Mouse (Mus musculus) forebrain, embryonic 16.5 days (tissue): ENCODE data around the gene Phlda2. TPM values are rescaled to one million over a fixed set of nuclear protein-coding genes. Genes with fewer than 3 reads are reported as not detected.

Experiments
- ATAC-seq: fragments of 200-750 bp; cut with Nextera tagmentation; 2 replicates; pipeline ENCODE4 v1.8.0; 2017; ENCODE audit warnings: mild to moderate bottlenecking, moderate library complexity
- H3K27ac ChIP-seq: fragments of 300-500 bp; sonication (generic); 2 replicates; pipeline ENCODE4 v1.5.1; 2014; ENCODE audit warnings: low read length, control low read depth
- H3K27me3 ChIP-seq: fragments of 300-500 bp; sonication (generic); replicated peaks from 2 replicates; pipeline ENCODE4 v1.6.1; 2014; ENCODE audit warnings: low read length; ENCODE audit not compliant: control insufficient read depth, insufficient read depth
- H3K36me3 ChIP-seq: fragments of 300-500 bp; sonication (generic); 2 replicates; pipeline ENCODE4 v1.6.1; 2014; ENCODE audit not compliant: control insufficient read depth, insufficient read depth
- H3K4me1 ChIP-seq: fragments of 300-500 bp; sonication (generic); replicated peaks from 2 replicates; pipeline ENCODE4 v1.6.1; 2014; ENCODE audit warnings: low read length; ENCODE audit not compliant: control insufficient read depth, insufficient read depth
- H3K4me2 ChIP-seq: fragments of 300-500 bp; sonication (generic); 2 replicates; pipeline ENCODE4 v1.6.1; 2014; ENCODE audit warnings: mild to moderate bottlenecking, low read length, control low read depth
- H3K4me3 ChIP-seq: fragments of 300-500 bp; sonication (generic); replicated peaks from 2 replicates; pipeline ENCODE4 v1.5.1; 2014; ENCODE audit warnings: mild to moderate bottlenecking, low read length, control low read depth
- H3K9ac ChIP-seq: fragments of 300-500 bp; sonication (generic); replicated peaks from 2 replicates; pipeline ENCODE4 v1.6.1; 2014; ENCODE audit warnings: low read depth, low read length, control low read depth
- H3K9me3 ChIP-seq: fragments of 300-500 bp; sonication (generic); 2 replicates; pipeline ENCODE4 v1.6.1; 2016; ENCODE audit warnings: low read length; ENCODE audit not compliant: control insufficient read depth
- WGBS: fragments of 180-500 bp; shearing (Covaris S2); extraction: QIAGEN DNeasy Blood & Tissue Kit; methylation state at CpG from one replicate; pipeline ENCODE4 v1.1.7; 2014; 5-methylcytosine and 5-hydroxymethylcytosine counted together
- polyA plus RNA-seq: library from polyadenylated mRNA; unstranded; fragments of >200 nt; fragmentation: Nextera tagmentation; extraction: Ambion mirVana; gene quantifications from 2 replicates; pipeline ENCODE4 v1.2.1, GENCODE M21; 2015

Gene Phlda2
- polyA plus RNA-seq, 1 experiment from 2014 or later = not detected

GRCm38 (mm10) chr7:143489735-143490134, 13.2 kb downstream of the Phlda2 start:
- no peaks in the 10 kb centered on the region for H3K9me3 ChIP-seq
- H3K27me3 ChIP-seq = no peaks in the 10 kb centered on the region
- no peaks in the 10 kb centered on the region for H3K4me1 ChIP-seq
- no peaks in the 10 kb centered on the region for H3K36me3 ChIP-seq
- no peak overlapping the region for H3K4me3 ChIP-seq
- H3K9ac ChIP-seq = no peak overlapping the region
- 81% methylated on average over 6 of the region's 6 CpGs for WGBS
- ATAC-seq = no peak
- no peak overlapping the region for H3K4me2 ChIP-seq
- no peak overlapping the region for H3K27ac ChIP-seq

DNA sequence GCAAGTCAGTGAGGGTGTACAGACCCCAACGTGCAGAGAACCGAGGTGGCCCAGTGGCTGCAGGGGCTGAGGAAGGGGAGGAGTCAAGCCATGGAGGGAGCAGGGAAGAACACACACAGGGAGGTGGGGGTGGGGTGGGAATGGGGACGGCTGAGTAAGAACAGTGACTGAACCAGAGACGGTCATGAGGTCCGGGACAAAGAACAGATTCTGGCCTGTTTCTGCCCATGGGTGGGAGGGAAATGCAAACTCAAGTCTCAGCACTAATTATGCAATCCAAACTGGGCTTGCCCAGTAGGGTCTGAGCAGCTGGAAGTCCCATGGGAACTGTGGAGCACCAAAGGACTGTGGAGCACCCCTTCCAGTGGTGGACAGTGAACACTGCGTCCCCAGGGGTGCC, 20.4 kb downstream of the Phlda2 start:
- Histone ChIP-seq H3K4me2 (no peak overlapping the region), H3K9ac (no peak overlapping the region), H3K4me3 (no peak overlapping the region), H3K27ac (no peak overlapping the region), H3K4me1 (no peaks in the 10 kb centered on the region), H3K9me3 (no peaks in the 10 kb centered on the region), H3K36me3 (no peaks in the 10 kb centered on the region), H3K27me3 (no peaks in the 10 kb centered on the region)
- no peak for ATAC-seq
- 12% methylated on average over 6 of the region's 6 CpGs for WGBS

DNA sequence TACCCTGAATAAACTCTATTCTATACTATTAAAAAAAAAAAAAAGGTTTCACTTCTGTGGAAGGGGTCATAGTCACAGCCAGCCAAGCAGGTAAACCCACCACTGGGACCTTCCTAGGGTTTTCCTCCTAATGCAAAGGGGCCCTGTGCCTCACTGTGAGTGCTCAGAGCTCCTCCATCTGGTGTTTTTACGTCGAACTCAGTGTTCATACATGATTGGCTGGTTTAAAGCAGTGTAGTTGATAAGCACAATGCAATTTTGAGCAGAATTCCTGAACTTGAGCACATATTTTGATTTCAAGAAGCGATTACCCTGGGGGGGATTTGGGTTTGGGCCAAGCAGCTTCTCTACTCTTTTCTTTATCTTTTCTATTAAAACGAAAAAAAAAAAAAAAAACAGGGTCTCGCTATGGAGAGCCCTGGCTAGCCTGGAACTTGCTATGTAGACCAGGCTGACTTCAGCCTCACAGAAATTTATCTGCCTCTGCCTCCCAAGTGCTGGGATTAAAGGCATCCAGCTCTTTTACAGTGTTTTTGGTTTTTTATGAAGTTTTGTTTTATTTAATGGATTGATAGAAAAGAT, 21.1 kb downstream of the Phlda2 start:
- Histone ChIP-seq H3K9ac (no peak overlapping the region), H3K27ac (no peak overlapping the region), H3K27me3 (no peaks in the 10 kb centered on the region), H3K36me3 (no peaks in the 10 kb centered on the region), H3K4me1 (no peaks in the 10 kb centered on the region), H3K4me3 (no peak overlapping the region), H3K9me3 (no peaks in the 10 kb centered on the region), H3K4me2 (no peak overlapping the region)
- no peak for ATAC-seq
- 49% methylated on average over 5 of the region's 5 CpGs for WGBS

DNA sequence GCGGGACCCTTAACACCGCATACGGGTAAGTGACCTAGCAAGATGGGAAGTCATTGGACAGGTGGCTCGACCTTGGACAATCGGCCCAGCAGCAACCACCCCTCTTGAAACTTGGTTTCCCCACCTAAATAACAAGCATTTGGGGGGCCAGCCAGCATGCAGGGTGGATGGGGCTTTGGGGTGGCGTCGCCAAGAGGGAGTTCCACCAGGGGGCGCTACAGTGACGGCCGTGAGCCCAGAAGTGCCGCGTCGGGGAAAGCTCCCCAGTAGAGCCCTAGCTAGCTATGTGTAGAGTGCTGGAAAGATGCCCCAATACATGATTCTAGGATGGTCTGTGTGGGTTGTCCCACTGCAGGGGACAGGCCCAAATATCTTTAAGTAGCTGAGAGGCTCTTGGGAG, 22.5 kb downstream of the Phlda2 start:
- WGBS = 32% methylated on average over 13 of the region's 13 CpGs
- Histone ChIP-seq H3K9ac (no peak overlapping the region), H3K4me3 (no peak overlapping the region), H3K9me3 (no peaks in the 10 kb centered on the region), H3K4me2 (no peak overlapping the region), H3K4me1 (no peaks in the 10 kb centered on the region), H3K36me3 (no peaks in the 10 kb centered on the region), H3K27ac (no peak overlapping the region), H3K27me3 (no peaks in the 10 kb centered on the region)
- ATAC-seq = no peak

GRCm38 (mm10) chr7:143477800-143478199, 25.1 kb downstream of the Phlda2 start:
- 83% methylated on average over 5 of the region's 5 CpGs for WGBS
- H3K27ac ChIP-seq = no peak overlapping the region
- ATAC-seq = no peak
- H3K27me3 ChIP-seq = no peaks in the 10 kb centered on the region
- no peaks in the 10 kb centered on the region for H3K4me1 ChIP-seq
- H3K9ac ChIP-seq = no peak overlapping the region
- no peak overlapping the region for H3K4me2 ChIP-seq
- no peak overlapping the region for H3K4me3 ChIP-seq
- H3K9me3 ChIP-seq = no peaks in the 10 kb centered on the region
- H3K36me3 ChIP-seq = no peaks in the 10 kb centered on the region

DNA sequence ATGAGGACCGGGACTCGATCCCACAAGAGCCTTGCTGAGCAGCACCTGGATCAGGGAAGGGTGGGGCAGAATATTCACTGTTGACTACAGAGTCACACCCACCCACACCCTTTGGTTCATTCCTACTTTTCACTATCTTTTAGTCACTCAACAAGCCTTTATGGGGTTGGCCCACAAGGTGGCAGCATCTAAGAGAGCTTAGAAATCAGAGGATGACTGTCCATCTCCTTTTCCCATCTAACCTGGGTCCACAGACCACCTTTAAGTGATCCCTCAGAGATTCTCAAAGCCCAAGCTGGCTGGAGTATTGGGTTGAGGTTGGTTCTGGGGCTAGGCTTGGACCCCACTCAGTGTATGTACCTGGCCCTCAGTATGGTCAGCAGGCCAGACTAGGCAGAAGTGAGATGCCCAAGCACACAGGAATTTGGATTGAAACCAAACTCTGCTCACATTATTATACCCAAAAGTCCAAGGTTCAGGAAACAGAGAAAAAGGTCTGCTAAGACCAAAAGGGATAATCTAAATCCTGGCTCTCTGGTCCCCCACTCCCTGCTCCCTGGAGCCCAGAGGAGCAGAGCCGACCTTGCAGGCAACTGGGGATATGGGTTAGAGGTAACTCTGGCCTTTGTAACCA, 26.1 kb downstream of the Phlda2 start:
- Histone ChIP-seq H3K27ac (no peak overlapping the region), H3K4me2 (no peak overlapping the region), H3K4me1 (no peaks in the 10 kb centered on the region), H3K9me3 (no peaks in the 10 kb centered on the region), H3K9ac (no peak overlapping the region), H3K36me3 (no peaks in the 10 kb centered on the region), H3K4me3 (no peak overlapping the region), H3K27me3 (no peaks in the 10 kb centered on the region)
- WGBS = 83% methylated on average over 3 of the region's 3 CpGs
- ATAC-seq = no peak

DNA sequence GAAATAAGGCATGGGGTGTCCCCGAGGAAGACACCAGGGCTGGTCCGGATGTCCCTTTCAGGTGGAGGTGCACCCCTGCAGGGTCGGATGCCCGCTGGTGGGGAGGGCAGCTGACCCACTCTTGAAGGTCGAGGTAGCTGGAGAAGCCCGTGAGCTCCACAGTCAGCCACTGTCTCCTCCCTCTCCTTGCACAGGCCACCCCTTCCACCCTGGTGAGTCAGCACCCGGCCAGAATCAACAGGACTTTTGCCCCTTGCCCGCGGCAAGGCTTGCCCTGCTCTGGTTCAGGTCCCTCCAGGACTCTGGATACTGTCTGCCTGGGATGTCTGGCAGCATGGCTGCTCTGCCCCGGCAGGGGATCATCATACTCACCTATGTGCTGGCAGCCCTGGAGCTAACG, 27.1 kb downstream of the Phlda2 start:
- Histone ChIP-seq H3K4me2 (no peak overlapping the region), H3K9ac (no peak overlapping the region), H3K4me3 (no peak overlapping the region), H3K27me3 (no peaks in the 10 kb centered on the region), H3K4me1 (no peaks in the 10 kb centered on the region), H3K27ac (no peak overlapping the region), H3K9me3 (no peaks in the 10 kb centered on the region), H3K36me3 (no peaks in the 10 kb centered on the region)
- no peak for ATAC-seq
- WGBS = 80% methylated on average over 11 of the region's 11 CpGs

DNA sequence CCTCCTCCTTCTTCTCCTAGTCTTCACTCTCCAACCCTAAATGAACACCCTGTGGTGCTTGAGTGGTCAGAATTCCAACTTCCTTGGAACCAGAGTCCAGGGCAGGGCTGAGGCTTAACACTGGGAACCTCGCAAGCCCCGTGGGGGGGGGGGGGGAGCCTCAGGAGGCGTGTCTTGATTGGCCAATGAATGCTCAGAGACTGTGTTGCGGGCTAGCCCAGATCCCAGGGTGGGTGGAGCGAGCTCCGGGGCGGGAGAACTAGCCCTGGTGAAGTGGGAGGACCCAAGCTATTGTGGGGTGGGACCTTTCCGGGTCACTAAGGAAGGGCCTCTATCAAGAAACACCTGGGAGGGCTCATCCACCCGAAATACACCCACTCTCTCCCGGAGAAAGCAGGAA, 28.1 kb downstream of the Phlda2 start:
- H3K9me3 ChIP-seq = no peaks in the 10 kb centered on the region
- ATAC-seq = no peak
- H3K9ac ChIP-seq = no peak overlapping the region
- H3K27ac ChIP-seq = no peak overlapping the region
- H3K27me3 ChIP-seq = no peaks in the 10 kb centered on the region
- H3K4me1 ChIP-seq = no peaks in the 10 kb centered on the region
- no peak overlapping the region for H3K4me2 ChIP-seq
- H3K36me3 ChIP-seq = no peaks in the 10 kb centered on the region
- H3K4me3 ChIP-seq = no peak overlapping the region
- WGBS = 29% methylated on average over 10 of the region's 10 CpGs

DNA sequence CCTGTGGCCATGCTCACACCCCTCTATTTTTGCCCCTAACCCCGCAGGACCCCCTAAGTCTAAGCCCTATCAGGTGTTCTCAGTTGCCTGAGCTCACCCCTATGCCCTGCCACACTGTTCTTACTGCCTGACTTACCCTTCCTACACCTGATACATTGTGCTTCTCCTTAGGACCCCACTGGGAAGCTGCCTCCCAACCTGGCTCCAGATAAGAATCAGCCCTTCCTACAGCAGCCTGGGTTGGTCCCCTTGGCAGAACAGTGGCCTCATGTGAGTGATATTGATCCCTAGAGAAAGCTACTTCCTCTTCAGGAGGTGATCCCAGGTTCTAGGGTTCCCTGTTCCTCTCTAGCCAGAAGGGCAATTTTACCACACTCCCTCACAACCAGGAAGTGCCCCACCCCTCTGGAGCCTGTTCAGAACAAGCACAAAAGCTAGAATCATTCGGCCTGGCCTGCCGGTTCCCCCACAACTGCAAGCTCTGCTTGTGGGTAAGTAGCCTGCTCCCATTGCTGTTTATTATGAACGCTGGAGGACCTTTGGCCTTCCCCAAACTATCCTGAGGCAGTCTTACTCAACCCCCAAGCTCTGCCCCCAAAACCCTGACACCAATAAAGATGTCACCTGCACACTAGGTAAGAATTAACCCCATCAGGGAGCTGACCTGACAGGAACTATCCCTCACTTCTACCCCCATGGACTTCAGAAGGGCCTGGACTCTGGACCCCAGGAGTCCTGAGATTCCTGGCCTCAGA, 29.4 kb downstream of the Phlda2 start, which contains the start of gene Slc22a18:
Gene Slc22a18, plus strand, starts transcription at position 390 of the 755 bp plus-strand sequence.
- no peak for ATAC-seq
- WGBS = 42% methylated on average over 4 of the region's 4 CpGs
- H3K36me3 ChIP-seq = no peaks in the 10 kb centered on the region
- H3K9me3 ChIP-seq = no peaks in the 10 kb centered on the region
- H3K4me3 ChIP-seq = no peak within 1 kb of the TSS
- H3K27ac ChIP-seq = no peak within 1 kb of the TSS
- no peak within 1 kb of the TSS for H3K4me2 ChIP-seq
- H3K4me1 ChIP-seq = no peaks in the 10 kb centered on the region
- no peak within 1 kb of the TSS for H3K9ac ChIP-seq
- no peaks in the 10 kb centered on the region for H3K27me3 ChIP-seq
